Mouse (Mus musculus): ENCODE data around the gene Unc5b. TPM values are rescaled to one million over a fixed set of nuclear protein-coding genes. Genes with fewer than 3 reads are reported as not detected.

Unc5b gene
- polyA plus RNA-seq, 1 experiment from 2014 or later = 2.3 TPM

GRCm38 (mm10) chr10:60787303-60788074 is 43.9 kb downstream of the Unc5b start:
- Histone ChIP-seq H3K4me3 (ENCODE audit: low read depth, low read length) (no peak overlapping the region), H3K9ac (ENCODE audit: low read depth, low read length) (no peak overlapping the region), H3K27ac (ENCODE audit: low read depth, low read length) (peak overlapping the region; percentile 14; the same call in 1 of the 2 replicates), H3K4me2 (replicated peaks; ENCODE audit: low read depth, low read length) (no peak overlapping the region), H3K9me3 (ENCODE audit: control insufficient read depth, low read length) (no peaks in the 10 kb centered on the region), H3K27me3 (ENCODE audit: control insufficient read depth, insufficient read depth, low read length) (peaks cover 2% of the 10 kb centered on the region; the same call in 1 of the 2 replicates), H3K36me3 (ENCODE audit: control insufficient read depth, insufficient read depth, low read length) (no peaks in the 10 kb centered on the region), H3K4me1 (replicated peaks; ENCODE audit: control insufficient read depth, insufficient read depth, low read length) (no peaks in the 10 kb centered on the region)
- WGBS = 72% methylated on average over 16 of the region's 16 CpGs
- ATAC-seq (ENCODE audit: low FRiP score) = peak; percentile 75
- DNase-seq (ENCODE audit: low spot score) = no peak

- H3K9ac ChIP-seq (ENCODE audit: low read depth, low read length) = no peak overlapping the region
- H3K27ac ChIP-seq (ENCODE audit: low read depth, low read length) = no peak overlapping the region
- no peaks in the 10 kb centered on the region for H3K9me3 ChIP-seq (ENCODE audit: control insufficient read depth, low read length)
- no peaks in the 10 kb centered on the region for H3K4me1 ChIP-seq (replicated peaks; ENCODE audit: control insufficient read depth, insufficient read depth, low read length)
- no peak overlapping the region for H3K4me3 ChIP-seq (ENCODE audit: low read depth, low read length)
- 32% methylated on average over 2 of the region's 2 CpGs for WGBS
- no peaks in the 10 kb centered on the region for H3K36me3 ChIP-seq (ENCODE audit: control insufficient read depth, insufficient read depth, low read length)
- H3K4me2 ChIP-seq (replicated peaks; ENCODE audit: low read depth, low read length) = no peak overlapping the region
- ATAC-seq (ENCODE audit: low FRiP score) (no peak), DNase-seq (ENCODE audit: low spot score) (no peak)
- H3K27me3 ChIP-seq (ENCODE audit: control insufficient read depth, insufficient read depth, low read length) = no peaks in the 10 kb centered on the region; the same call in 1 of the 2 replicates
Observed at GRCm38 (mm10) chr10:60783608-60784007, 47.8 kb downstream of the Unc5b start.

GRCm38 (mm10) chr10:60779628-60780027 is 51.8 kb downstream of the Unc5b start:
- no peaks in the 10 kb centered on the region; the same call in 1 of the 2 replicates for H3K27me3 ChIP-seq (ENCODE audit: control insufficient read depth, insufficient read depth, low read length)
- no peak overlapping the region for H3K4me2 ChIP-seq (replicated peaks; ENCODE audit: low read depth, low read length)
- ATAC-seq (ENCODE audit: low FRiP score) (peak; percentile 26; the same call in 1 of the 2 replicates), DNase-seq (ENCODE audit: low spot score) (peak; percentile 90)
- H3K36me3 ChIP-seq (ENCODE audit: control insufficient read depth, insufficient read depth, low read length) = no peaks in the 10 kb centered on the region
- H3K9me3 ChIP-seq (ENCODE audit: control insufficient read depth, low read length) = no peaks in the 10 kb centered on the region
- 10% methylated on average over 9 of the region's 9 CpGs for WGBS
- H3K27ac ChIP-seq (ENCODE audit: low read depth, low read length) = no peak overlapping the region
- H3K4me3 ChIP-seq (ENCODE audit: low read depth, low read length) = no peak overlapping the region
- H3K9ac ChIP-seq (ENCODE audit: low read depth, low read length) = no peak overlapping the region
- no peaks in the 10 kb centered on the region for H3K4me1 ChIP-seq (replicated peaks; ENCODE audit: control insufficient read depth, insufficient read depth, low read length)

GRCm38 (mm10) chr10:60778542-60778941 is 52.8 kb downstream of the Unc5b start:
- H3K27ac ChIP-seq (ENCODE audit: low read depth, low read length) = no peak overlapping the region
- 75% methylated on average over 12 of the region's 12 CpGs for WGBS
- no peaks in the 10 kb centered on the region; the same call in 1 of the 2 replicates for H3K27me3 ChIP-seq (ENCODE audit: control insufficient read depth, insufficient read depth, low read length)
- no peak overlapping the region for H3K9ac ChIP-seq (ENCODE audit: low read depth, low read length)
- H3K36me3 ChIP-seq (ENCODE audit: control insufficient read depth, insufficient read depth, low read length) = no peaks in the 10 kb centered on the region
- H3K4me1 ChIP-seq (replicated peaks; ENCODE audit: control insufficient read depth, insufficient read depth, low read length) = no peaks in the 10 kb centered on the region
- no peak overlapping the region for H3K4me2 ChIP-seq (replicated peaks; ENCODE audit: low read depth, low read length)
- H3K9me3 ChIP-seq (ENCODE audit: control insufficient read depth, low read length) = no peaks in the 10 kb centered on the region
- peak; percentile 23; the same call in 1 of the 2 replicates for ATAC-seq (ENCODE audit: low FRiP score)
- peak; percentile 76 for DNase-seq (ENCODE audit: low spot score)
- H3K4me3 ChIP-seq (ENCODE audit: low read depth, low read length) = no peak overlapping the region

GRCm38 (mm10) chr10:60775473-60775872 is 55.9 kb downstream of the Unc5b start:
- DNase-seq (ENCODE audit: low spot score) (peak; percentile 49), ATAC-seq (ENCODE audit: low FRiP score) (no peak)
- Histone ChIP-seq H3K4me3 (ENCODE audit: low read depth, low read length) (no peak overlapping the region), H3K36me3 (ENCODE audit: control insufficient read depth, insufficient read depth, low read length) (no peaks in the 10 kb centered on the region), H3K9me3 (ENCODE audit: control insufficient read depth, low read length) (no peaks in the 10 kb centered on the region), H3K27ac (ENCODE audit: low read depth, low read length) (no peak overlapping the region), H3K4me1 (replicated peaks; ENCODE audit: control insufficient read depth, insufficient read depth, low read length) (no peaks in the 10 kb centered on the region), H3K4me2 (replicated peaks; ENCODE audit: low read depth, low read length) (no peak overlapping the region), H3K27me3 (ENCODE audit: control insufficient read depth, insufficient read depth, low read length) (no peaks in the 10 kb centered on the region; the same call in 1 of the 2 replicates), H3K9ac (ENCODE audit: low read depth, low read length) (no peak overlapping the region)
- WGBS = 91% methylated on average over 6 of the region's 6 CpGs

GRCm38 (mm10) chr10:60774616-60775015 is 56.8 kb downstream of the Unc5b start:
- ATAC-seq (ENCODE audit: low FRiP score) (no peak), DNase-seq (ENCODE audit: low spot score) (no peak)
- Histone ChIP-seq H3K9ac (ENCODE audit: low read depth, low read length) (no peak overlapping the region), H3K4me3 (ENCODE audit: low read depth, low read length) (no peak overlapping the region), H3K9me3 (ENCODE audit: control insufficient read depth, low read length) (no peaks in the 10 kb centered on the region), H3K36me3 (ENCODE audit: control insufficient read depth, insufficient read depth, low read length) (no peaks in the 10 kb centered on the region), H3K27me3 (ENCODE audit: control insufficient read depth, insufficient read depth, low read length) (no peaks in the 10 kb centered on the region), H3K4me2 (replicated peaks; ENCODE audit: low read depth, low read length) (no peak overlapping the region), H3K4me1 (replicated peaks; ENCODE audit: control insufficient read depth, insufficient read depth, low read length) (no peaks in the 10 kb centered on the region), H3K27ac (ENCODE audit: low read depth, low read length) (no peak overlapping the region)
- WGBS = 94% methylated on average over 13 of the region's 13 CpGs

- no peaks in the 10 kb centered on the region for H3K9me3 ChIP-seq (ENCODE audit: control insufficient read depth, low read length)
- no peaks in the 10 kb centered on the region for H3K27me3 ChIP-seq (ENCODE audit: control insufficient read depth, insufficient read depth, low read length)
- DNase-seq (ENCODE audit: low spot score) = no peak
- H3K27ac ChIP-seq (ENCODE audit: low read depth, low read length) = no peak overlapping the region
- H3K36me3 ChIP-seq (ENCODE audit: control insufficient read depth, insufficient read depth, low read length) = no peaks in the 10 kb centered on the region
- no peak overlapping the region for H3K4me2 ChIP-seq (replicated peaks; ENCODE audit: low read depth, low read length)
- ATAC-seq (ENCODE audit: low FRiP score) = no peak
- no peaks in the 10 kb centered on the region for H3K4me1 ChIP-seq (replicated peaks; ENCODE audit: control insufficient read depth, insufficient read depth, low read length)
- 59% methylated on average over 4 of the region's 4 CpGs for WGBS
- H3K9ac ChIP-seq (ENCODE audit: low read depth, low read length) = no peak overlapping the region
- no peak overlapping the region for H3K4me3 ChIP-seq (ENCODE audit: low read depth, low read length)
Observed at GRCm38 (mm10) chr10:60770855-60771254, 60.5 kb downstream of the Unc5b start.

- ATAC-seq (ENCODE audit: low FRiP score) = no peak
- WGBS = 90% methylated on average over 7 of the region's 7 CpGs
- H3K9me3 ChIP-seq (ENCODE audit: control insufficient read depth, low read length) = no peaks in the 10 kb centered on the region
Observed at GRCm38 (mm10) chr10:60768614-60769013, 62.8 kb downstream of the Unc5b start.

GRCm38 (mm10) chr10:60767400-60767799 is 64.0 kb downstream of the Unc5b start:
- no peaks in the 10 kb centered on the region for H3K9me3 ChIP-seq (ENCODE audit: control insufficient read depth, low read length)
- 83% methylated on average over 7 of the region's 7 CpGs for WGBS
- no peak overlapping the region for H3K27ac ChIP-seq (ENCODE audit: low read depth, low read length)
- H3K4me1 ChIP-seq (replicated peaks; ENCODE audit: control insufficient read depth, insufficient read depth, low read length) = no peaks in the 10 kb centered on the region
- H3K36me3 ChIP-seq (ENCODE audit: control insufficient read depth, insufficient read depth, low read length) = no peaks in the 10 kb centered on the region
- no peak overlapping the region for H3K9ac ChIP-seq (ENCODE audit: low read depth, low read length)
- H3K27me3 ChIP-seq (ENCODE audit: control insufficient read depth, insufficient read depth, low read length) = no peaks in the 10 kb centered on the region
- DNase-seq (ENCODE audit: low spot score) (no peak), ATAC-seq (ENCODE audit: low FRiP score) (no peak)
- H3K4me2 ChIP-seq (replicated peaks; ENCODE audit: low read depth, low read length) = no peak overlapping the region
- H3K4me3 ChIP-seq (ENCODE audit: low read depth, low read length) = no peak overlapping the region

More at GRCm38 (mm10) chr10:60768614-60769013, 62.8 kb downstream of the Unc5b start:
- no peaks in the 10 kb centered on the region for H3K36me3 ChIP-seq (ENCODE audit: control insufficient read depth, insufficient read depth, low read length)
- H3K27ac ChIP-seq (ENCODE audit: low read depth, low read length) = no peak overlapping the region
- no peak for DNase-seq (ENCODE audit: low spot score)
- H3K4me2 ChIP-seq (replicated peaks; ENCODE audit: low read depth, low read length) = no peak overlapping the region
- no peaks in the 10 kb centered on the region for H3K4me1 ChIP-seq (replicated peaks; ENCODE audit: control insufficient read depth, insufficient read depth, low read length)
- H3K9ac ChIP-seq (ENCODE audit: low read depth, low read length) = no peak overlapping the region
- no peaks in the 10 kb centered on the region for H3K27me3 ChIP-seq (ENCODE audit: control insufficient read depth, insufficient read depth, low read length)
- H3K4me3 ChIP-seq (ENCODE audit: low read depth, low read length) = no peak overlapping the region

Data from hindbrain, embryonic 11.5 days (tissue).